Mouse (Mus musculus) embryo, embryonic 10.5 days (tissue): ENCODE measurements around the gene Gm20388.
"Not testable (repeated sequence)": the region's sequence is repeated elsewhere in the genome, so short reads cannot be mapped to it uniquely, and the experiment has no call there.

Experiments
- DNase-seq: peaks from one replicate; pipeline ENCODE4 v3.0.0-alpha.2; 2015; ENCODE audit warnings: low spot score

Gm20388 gene

GRCm38 (mm10) chr8:121395316-121395715 is 1484.7 kb downstream of the Gm20388 start:
- no peak for DNase-seq

GRCm38 (mm10) chr8:121396151-121396550 is 1485.5 kb downstream of the Gm20388 start:
- DNase-seq = peak; percentile 51

- no peak for DNase-seq
Measured at GRCm38 (mm10) chr8:121397201-121397698, 1486.6 kb downstream of the Gm20388 start.

GRCm38 (mm10) chr8:121398081-121398480 is 1487.4 kb downstream of the Gm20388 start:
- DNase-seq = no peak

GRCm38 (mm10) chr8:121398724-121399123 is 1488.1 kb downstream of the Gm20388 start:
- no peak for DNase-seq

- no peak for DNase-seq
Measured at GRCm38 (mm10) chr8:121399173-121399572, 1488.5 kb downstream of the Gm20388 start.

GRCm38 (mm10) chr8:121400581-121400980 is 1489.9 kb downstream of the Gm20388 start:
- DNase-seq = no peak

- DNase-seq = no peak
Measured at GRCm38 (mm10) chr8:121403821-121404220, 1493.2 kb downstream of the Gm20388 start.

- DNase-seq = peak; percentile 53
Measured at GRCm38 (mm10) chr8:121418081-121418480, 1507.4 kb downstream of the Gm20388 start.

- DNase-seq = no peak
Measured at GRCm38 (mm10) chr8:121419551-121419950, 1508.9 kb downstream of the Gm20388 start.

- DNase-seq = no peak
Measured at GRCm38 (mm10) chr8:121421009-121421408, 1510.4 kb downstream of the Gm20388 start.

- no peak for DNase-seq
Measured at GRCm38 (mm10) chr8:121424080-121424479, 1513.4 kb downstream of the Gm20388 start.

GRCm38 (mm10) chr8:121424600-121424999 is 1514.0 kb downstream of the Gm20388 start:
- DNase-seq = no peak

GRCm38 (mm10) chr8:121431499-121431898 is 1520.9 kb downstream of the Gm20388 start:
- no peak for DNase-seq

- DNase-seq = peak; percentile 74
Measured at GRCm38 (mm10) chr8:121433466-121433865, 1522.8 kb downstream of the Gm20388 start.

GRCm38 (mm10) chr8:121436656-121437055 is 1526.0 kb downstream of the Gm20388 start:
- DNase-seq = peak; percentile 48

GRCm38 (mm10) chr8:121437506-121437905 is 1526.9 kb downstream of the Gm20388 start:
- DNase-seq = no peak

- DNase-seq = peak; percentile 42
Measured at GRCm38 (mm10) chr8:121438111-121438510, 1527.5 kb downstream of the Gm20388 start.

GRCm38 (mm10) chr8:121439351-121439750 is 1528.7 kb downstream of the Gm20388 start:
- no peak for DNase-seq

- DNase-seq = no peak
Measured at GRCm38 (mm10) chr8:121443361-121443760, 1532.7 kb downstream of the Gm20388 start.

GRCm38 (mm10) chr8:121444521-121444920 is 1533.9 kb downstream of the Gm20388 start:
- DNase-seq = not testable (repeated sequence)

- DNase-seq = no peak
Measured at GRCm38 (mm10) chr8:121445027-121445471, 1534.4 kb downstream of the Gm20388 start.

- no peak for DNase-seq
Measured at GRCm38 (mm10) chr8:121446133-121446532, 1535.5 kb downstream of the Gm20388 start.

GRCm38 (mm10) chr8:121446862-121447261 is 1536.2 kb downstream of the Gm20388 start:
- DNase-seq = no peak
